Mouse (Mus musculus): ENCODE data around the gene Imp3.
"Not testable (repeated sequence)": the region's sequence is repeated elsewhere in the genome, so short reads cannot be mapped to it uniquely, and the experiment has no call there.

Gene Imp3

GRCm38 (mm10) chr9:56937223-56938160 is at the start of gene Imp3:
Gene Imp3, plus strand, starts transcription at chr9:56937475.
- peak; percentile 93 for DNase-seq (ENCODE audit: low read depth)

- DNase-seq (ENCODE audit: low read depth) = no peak
Measured at GRCm38 (mm10) chr9:56887581-56887980, 49.7 kb upstream of the Imp3 start.

GRCm38 (mm10) chr9:56889817-56890216 is 47.5 kb upstream of the Imp3 start:
- peak; percentile 91 for DNase-seq (ENCODE audit: low read depth)

- DNase-seq (ENCODE audit: low read depth) = no peak
Measured at GRCm38 (mm10) chr9:56890522-56891250, 46.6 kb upstream of the Imp3 start.

- peak; percentile 88 for DNase-seq (ENCODE audit: low read depth)
Measured at GRCm38 (mm10) chr9:56891517-56892011, 45.7 kb upstream of the Imp3 start.

GRCm38 (mm10) chr9:56892111-56892510 is 45.2 kb upstream of the Imp3 start:
- DNase-seq (ENCODE audit: low read depth) = no peak

GRCm38 (mm10) chr9:56893313-56893712 is 44.0 kb upstream of the Imp3 start:
- no peak for DNase-seq (ENCODE audit: low read depth)

GRCm38 (mm10) chr9:56894006-56894405 is 43.3 kb upstream of the Imp3 start:
- peak; percentile 57 for DNase-seq (ENCODE audit: low read depth)

- DNase-seq (ENCODE audit: low read depth) = no peak
Measured at GRCm38 (mm10) chr9:56896779-56897178, 40.5 kb upstream of the Imp3 start.

- no peak for DNase-seq (ENCODE audit: low read depth)
Measured at GRCm38 (mm10) chr9:56899409-56899808, 37.9 kb upstream of the Imp3 start.

GRCm38 (mm10) chr9:56900060-56900459 is 37.2 kb upstream of the Imp3 start:
- DNase-seq (ENCODE audit: low read depth) = no peak

- DNase-seq (ENCODE audit: low read depth) = no peak
Measured at GRCm38 (mm10) chr9:56900571-56900970, 36.7 kb upstream of the Imp3 start.

- DNase-seq (ENCODE audit: low read depth) = no peak
Measured at GRCm38 (mm10) chr9:56901187-56901586, 36.1 kb upstream of the Imp3 start.

GRCm38 (mm10) chr9:56903662-56904061 is 33.6 kb upstream of the Imp3 start:
- no peak for DNase-seq (ENCODE audit: low read depth)

GRCm38 (mm10) chr9:56907549-56907948 is 29.7 kb upstream of the Imp3 start:
- peak; percentile 80 for DNase-seq (ENCODE audit: low read depth)

GRCm38 (mm10) chr9:56909991-56910390 is 27.3 kb upstream of the Imp3 start:
- not testable (repeated sequence) for DNase-seq (ENCODE audit: low read depth)

- no peak for DNase-seq (ENCODE audit: low read depth)
Measured at GRCm38 (mm10) chr9:56911017-56911416, 26.3 kb upstream of the Imp3 start.

GRCm38 (mm10) chr9:56913991-56914390 is 23.3 kb upstream of the Imp3 start:
- peak; percentile 89 for DNase-seq (ENCODE audit: low read depth)

- no peak for DNase-seq (ENCODE audit: low read depth)
Measured at GRCm38 (mm10) chr9:56915116-56915515, 22.2 kb upstream of the Imp3 start.

GRCm38 (mm10) chr9:56915695-56916410 is 21.4 kb upstream of the Imp3 start:
- DNase-seq (ENCODE audit: low read depth) = no peak

- no peak for DNase-seq (ENCODE audit: low read depth)
Measured at GRCm38 (mm10) chr9:56917131-56917530, 20.1 kb upstream of the Imp3 start.

- DNase-seq (ENCODE audit: low read depth) = no peak
Measured at GRCm38 (mm10) chr9:56918466-56918865, 18.8 kb upstream of the Imp3 start.
